Mouse (Mus musculus) hindbrain, embryonic 13.5 days (tissue): ENCODE measurements around the gene Sult5a1. TPM values are rescaled to one million over a fixed set of nuclear protein-coding genes. Genes with fewer than 3 reads are reported as not detected.
"Not testable (repeated sequence)": the region's sequence is repeated elsewhere in the genome, so short reads cannot be mapped to it uniquely, and the experiment has no call there.

Experiments used
- ATAC-seq: fragments of 200-750 bp; cut with Nextera tagmentation; 2 replicates; pipeline ENCODE4 v1.8.0; 2017; ENCODE audit warnings: moderate TSS enrichment; ENCODE audit not compliant: low FRiP score
- H3K27ac ChIP-seq: fragments of 300-500 bp; sonication (generic); 2 replicates; pipeline ENCODE4 v1.5.1; 2015; ENCODE audit warnings: inconsistent platforms, mild to moderate bottlenecking, moderate library complexity
- H3K27me3 ChIP-seq: fragments of 300-500 bp; sonication (generic); 2 replicates; pipeline ENCODE4 v1.6.1; 2015; ENCODE audit warnings: mild to moderate bottlenecking, inconsistent platforms
- H3K36me3 ChIP-seq: fragments of 300-500 bp; sonication (generic); 2 replicates; pipeline ENCODE4 v1.6.1; 2015; ENCODE audit warnings: mild to moderate bottlenecking, inconsistent platforms
- H3K4me1 ChIP-seq: fragments of 300-500 bp; sonication (generic); replicated peaks from 2 replicates; pipeline ENCODE4 v1.6.1; 2015; ENCODE audit warnings: inconsistent platforms
- H3K4me2 ChIP-seq: fragments of 300-500 bp; sonication (generic); 2 replicates; pipeline ENCODE4 v1.6.1; 2015; ENCODE audit warnings: inconsistent platforms, mild to moderate bottlenecking, moderate library complexity
- H3K4me3 ChIP-seq: fragments of 300-500 bp; sonication (generic); 2 replicates; pipeline ENCODE4 v1.5.1; 2015; ENCODE audit warnings: mild to moderate bottlenecking, inconsistent platforms
- H3K9ac ChIP-seq: fragments of 300-500 bp; sonication (generic); 2 replicates; pipeline ENCODE4 v1.6.1; 2015; ENCODE audit warnings: mild to moderate bottlenecking, inconsistent platforms
- H3K9me3 ChIP-seq: fragments of 300-500 bp; sonication (generic); 2 replicates; pipeline ENCODE4 v1.6.1; 2016; ENCODE audit warnings: inconsistent platforms
- WGBS: fragments of 180-500 bp; shearing (Covaris S2); methylation state at CpG from one replicate; pipeline ENCODE4 v1.1.7; 2015; 5-methylcytosine and 5-hydroxymethylcytosine counted together
- polyA plus RNA-seq: library from polyadenylated mRNA; unstranded; fragments of >200 nt; fragmentation: Nextera tagmentation; extraction: Ambion mirVana; gene quantifications from 2 replicates; pipeline ENCODE4 v1.2.1, GENCODE M21; 2015

Gene Sult5a1
- 1.5 and 2.2 TPM in 2 replicates for polyA plus RNA-seq

GRCm38 (mm10) chr8:123157888-123158465 lies at the start of gene Sult5a1:
Gene Sult5a1, minus strand, starts transcription at chr8:123158315.
- H3K4me2 ChIP-seq = 0 out of 2 replicates have a peak within 1 kb of the TSS, but pooled peaks have one; percentile 25
- WGBS = 34% methylated on average over 13 of the region's 13 CpGs
- H3K27me3 ChIP-seq = no peaks in the 10 kb centered on the region; the same call in 1 of the 2 replicates
- H3K9ac ChIP-seq = no peak within 1 kb of the TSS
- H3K36me3 ChIP-seq = no peaks in the 10 kb centered on the region
- no peak for ATAC-seq
- H3K9me3 ChIP-seq = no peaks in the 10 kb centered on the region
- no peak within 1 kb of the TSS for H3K4me3 ChIP-seq
- H3K4me1 ChIP-seq = peaks cover 5% of the 10 kb centered on the region
- no peak within 1 kb of the TSS for H3K27ac ChIP-seq

- Histone ChIP-seq H3K4me1 (no peaks in the 10 kb centered on the region), H3K27ac (no peak overlapping the region), H3K9ac (no peak overlapping the region), H3K27me3 (no peaks in the 10 kb centered on the region), H3K4me3 (no peak overlapping the region), H3K4me2 (no peak overlapping the region), H3K36me3 (peaks cover 44% of the 10 kb centered on the region), H3K9me3 (no peaks in the 10 kb centered on the region)
- no peak for ATAC-seq
- WGBS = 95% methylated on average over 3 of the region's 3 CpGs
These were observed 45.5 kb upstream of the Sult5a1 start for GRCm38 (mm10) chr8:123203571-123203970.

- H3K27ac ChIP-seq = no peak overlapping the region
- no peak for ATAC-seq
- no peak overlapping the region for H3K4me3 ChIP-seq
- WGBS = 25% methylated on average over 5 of the region's 5 CpGs
- no peak overlapping the region for H3K4me2 ChIP-seq
- peaks cover 31% of the 10 kb centered on the region for H3K36me3 ChIP-seq
- H3K9me3 ChIP-seq = no peaks in the 10 kb centered on the region
- H3K27me3 ChIP-seq = no peaks in the 10 kb centered on the region
- no peaks in the 10 kb centered on the region for H3K4me1 ChIP-seq
- no peak overlapping the region for H3K9ac ChIP-seq
These were observed 44.2 kb upstream of the Sult5a1 start for GRCm38 (mm10) chr8:123202288-123202687.

GRCm38 (mm10) chr8:123199864-123200263 lies 41.7 kb upstream of the Sult5a1 start:
- H3K27ac ChIP-seq = no peak overlapping the region
- peaks cover 11% of the 10 kb centered on the region for H3K36me3 ChIP-seq
- H3K4me1 ChIP-seq = no peaks in the 10 kb centered on the region
- H3K9ac ChIP-seq = no peak overlapping the region
- H3K9me3 ChIP-seq = no peaks in the 10 kb centered on the region
- 75% methylated on average over 14 of the region's 14 CpGs for WGBS
- H3K27me3 ChIP-seq = no peaks in the 10 kb centered on the region
- no peak for ATAC-seq
- H3K4me2 ChIP-seq = no peak overlapping the region
- no peak overlapping the region for H3K4me3 ChIP-seq

- H3K9me3 ChIP-seq, H3K36me3 ChIP-seq, H3K4me1 ChIP-seq, ATAC-seq, H3K27me3 ChIP-seq, H3K4me3 ChIP-seq, H3K4me2 ChIP-seq, H3K9ac ChIP-seq, H3K27ac ChIP-seq: not testable (repeated sequence)
- 79% methylated on average over 5 of the region's 5 CpGs for WGBS
These were observed 38.9 kb upstream of the Sult5a1 start for GRCm38 (mm10) chr8:123197016-123197415.

GRCm38 (mm10) chr8:123193771-123194170 lies 35.7 kb upstream of the Sult5a1 start:
- no peak overlapping the region for H3K4me2 ChIP-seq
- ATAC-seq = no peak
- no peaks in the 10 kb centered on the region; the same call in 1 of the 2 replicates for H3K4me1 ChIP-seq
- no peak overlapping the region for H3K27ac ChIP-seq
- no peaks in the 10 kb centered on the region for H3K27me3 ChIP-seq
- H3K9ac ChIP-seq = no peak overlapping the region
- WGBS = 81% methylated on average over 9 of the region's 9 CpGs
- H3K9me3 ChIP-seq = no peaks in the 10 kb centered on the region
- H3K36me3 ChIP-seq = no peaks in the 10 kb centered on the region
- H3K4me3 ChIP-seq = no peak overlapping the region

GRCm38 (mm10) chr8:123191908-123192307 lies 33.8 kb upstream of the Sult5a1 start:
- Histone ChIP-seq H3K4me1 (no peaks in the 10 kb centered on the region; the same call in 1 of the 2 replicates), H3K4me2 (no peak overlapping the region), H3K4me3 (no peak overlapping the region), H3K27ac (no peak overlapping the region), H3K9me3 (no peaks in the 10 kb centered on the region), H3K27me3 (no peaks in the 10 kb centered on the region), H3K9ac (no peak overlapping the region), H3K36me3 (no peaks in the 10 kb centered on the region)
- WGBS = 62% methylated on average over 8 of the region's 8 CpGs
- no peak for ATAC-seq

- H3K36me3 ChIP-seq = no peaks in the 10 kb centered on the region
- no peak overlapping the region for H3K27ac ChIP-seq
- ATAC-seq = no peak
- no peaks in the 10 kb centered on the region for H3K9me3 ChIP-seq
- H3K9ac ChIP-seq = no peak overlapping the region
- WGBS = 2% methylated on average over 9 of the region's 9 CpGs
- no peaks in the 10 kb centered on the region for H3K27me3 ChIP-seq
- H3K4me2 ChIP-seq = no peak overlapping the region
- H3K4me1 ChIP-seq = no peaks in the 10 kb centered on the region; the same call in 1 of the 2 replicates
- H3K4me3 ChIP-seq = no peak overlapping the region
These were observed 32.6 kb upstream of the Sult5a1 start for GRCm38 (mm10) chr8:123190678-123191077.

GRCm38 (mm10) chr8:123188841-123189240 lies 30.7 kb upstream of the Sult5a1 start:
- Histone ChIP-seq H3K27me3 (no peaks in the 10 kb centered on the region), H3K9me3 (no peaks in the 10 kb centered on the region), H3K36me3 (no peaks in the 10 kb centered on the region), H3K27ac (no peak overlapping the region), H3K4me2 (no peak overlapping the region), H3K9ac (no peak overlapping the region), H3K4me3 (no peak overlapping the region), H3K4me1 (no peaks in the 10 kb centered on the region; the same call in 1 of the 2 replicates)
- WGBS = 83% methylated on average over 7 of the region's 7 CpGs
- ATAC-seq = no peak

GRCm38 (mm10) chr8:123188006-123188405 lies 29.9 kb upstream of the Sult5a1 start:
- 91% methylated on average over 2 of the region's 2 CpGs for WGBS
- H3K4me1 ChIP-seq = no peaks in the 10 kb centered on the region; the same call in 1 of the 2 replicates
- no peak overlapping the region for H3K9ac ChIP-seq
- no peak overlapping the region for H3K4me3 ChIP-seq
- no peaks in the 10 kb centered on the region for H3K9me3 ChIP-seq
- no peak overlapping the region for H3K27ac ChIP-seq
- no peak overlapping the region for H3K4me2 ChIP-seq
- H3K27me3 ChIP-seq = no peaks in the 10 kb centered on the region
- no peaks in the 10 kb centered on the region for H3K36me3 ChIP-seq
- ATAC-seq = no peak

- H3K4me1 ChIP-seq = no peaks in the 10 kb centered on the region; the same call in 1 of the 2 replicates
- H3K9ac ChIP-seq = no peak within 1 kb of the TSS
- H3K4me3 ChIP-seq = no peak within 1 kb of the TSS
- H3K9me3 ChIP-seq = no peaks in the 10 kb centered on the region
- WGBS = 47% methylated on average over 19 of the region's 19 CpGs
- H3K4me2 ChIP-seq = no peak within 1 kb of the TSS
- no peaks in the 10 kb centered on the region for H3K36me3 ChIP-seq
- no peaks in the 10 kb centered on the region for H3K27me3 ChIP-seq
- ATAC-seq = no peak
- H3K27ac ChIP-seq = no peak within 1 kb of the TSS
These were observed 27.7 kb upstream of the Sult5a1 start, which contains the start of gene Dpep1 for GRCm38 (mm10) chr8:123185566-123186409. Gene Dpep1, plus strand, starts transcription at chr8:123186242.

GRCm38 (mm10) chr8:123181391-123181790 lies 23.3 kb upstream of the Sult5a1 start:
- Histone ChIP-seq H3K4me3 (no peak overlapping the region), H3K9ac (no peak overlapping the region), H3K36me3 (no peaks in the 10 kb centered on the region), H3K9me3 (no peaks in the 10 kb centered on the region), H3K27me3 (no peaks in the 10 kb centered on the region), H3K4me2 (no peak overlapping the region), H3K27ac (no peak overlapping the region), H3K4me1 (no peaks in the 10 kb centered on the region)
- no peak for ATAC-seq
- WGBS = 66% methylated on average over 3 of the region's 3 CpGs
